Mouse (Mus musculus) ovary, postnatal 10 days (tissue): ENCODE measurements around the gene Stat5b.

Experiments used
- DNase-seq: peaks from one replicate; pipeline ENCODE4 v3.0.0; 2022; ENCODE audit warnings: low spot score

Stat5b gene

GRCm38 (mm10) chr11:100767871-100768270, 82.7 kb downstream of the Stat5b start:
- no peak for DNase-seq

- DNase-seq: no peak
Measured at GRCm38 (mm10) chr11:100766726-100767125, 83.8 kb downstream of the Stat5b start.

- no peak for DNase-seq
Measured at GRCm38 (mm10) chr11:100762831-100763230, 87.7 kb downstream of the Stat5b start, which contains the start of gene Hcrt. Gene Hcrt (minus strand): TSS chr11:100762931.

DNA sequence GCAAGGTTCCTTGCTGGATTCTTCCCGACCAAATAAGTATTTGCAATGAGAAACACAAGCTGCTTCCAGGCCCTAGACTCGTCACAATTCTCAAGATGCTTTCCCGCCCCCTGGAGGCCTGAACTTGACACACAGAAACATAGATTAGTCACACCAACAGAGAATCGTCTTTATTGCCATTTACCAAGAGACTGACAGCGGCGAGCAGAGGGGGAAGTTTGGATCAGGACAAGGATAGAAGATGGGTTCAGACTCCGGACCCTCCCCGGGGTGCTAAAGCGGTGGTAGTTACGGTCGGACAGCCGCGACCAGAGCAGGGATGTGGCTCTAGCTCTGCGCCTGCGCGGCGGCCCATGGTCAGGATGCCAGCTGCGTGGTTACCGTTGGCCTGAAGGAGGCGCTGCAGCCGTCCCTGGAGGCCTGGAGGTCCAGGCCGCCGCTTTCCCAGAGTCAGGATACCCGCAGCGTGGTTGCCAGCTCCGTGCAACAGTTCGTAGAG, 88.9 kb downstream of the Stat5b start:
- DNase-seq: peak; percentile 69

DNA sequence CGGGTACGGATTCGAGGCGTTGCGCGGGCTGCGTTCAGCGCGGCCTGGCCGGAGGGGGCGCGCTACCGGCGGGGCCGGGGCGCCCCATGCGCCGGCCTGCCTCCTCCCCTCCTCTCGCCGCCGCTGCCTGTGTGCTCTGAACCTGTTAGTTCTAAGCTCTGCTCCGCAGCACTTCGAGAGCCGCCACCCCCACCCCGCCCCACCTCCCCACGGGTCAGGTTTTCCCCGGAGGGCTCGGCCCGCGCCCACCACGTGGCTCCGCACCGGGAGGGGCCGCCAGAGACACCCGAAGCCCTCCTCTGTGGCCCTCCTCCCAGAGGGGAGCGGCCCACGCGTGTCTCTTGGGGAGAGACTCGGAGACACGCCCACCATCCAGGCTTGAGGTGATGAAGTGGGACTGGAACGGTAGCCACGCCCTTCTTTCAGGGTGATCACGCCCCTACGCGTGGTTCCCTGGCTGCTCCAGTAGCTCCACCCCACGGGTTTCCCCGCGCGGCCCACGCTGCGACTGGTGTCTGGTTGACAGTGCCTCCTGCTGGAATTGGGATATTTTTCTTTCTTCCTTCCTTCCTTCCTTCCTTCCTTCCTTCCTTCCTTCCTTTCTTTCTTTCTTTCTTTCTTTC, 90.8 kb downstream of the Stat5b start, which contains the start of gene Kcnh4:
TSS of gene Kcnh4 (minus strand) at position 332 of the 623 bp plus-strand sequence.
- no peak for DNase-seq

GRCm38 (mm10) chr11:100758707-100759610, 91.6 kb downstream of the Stat5b start:
- DNase-seq: peak; percentile 38

DNA sequence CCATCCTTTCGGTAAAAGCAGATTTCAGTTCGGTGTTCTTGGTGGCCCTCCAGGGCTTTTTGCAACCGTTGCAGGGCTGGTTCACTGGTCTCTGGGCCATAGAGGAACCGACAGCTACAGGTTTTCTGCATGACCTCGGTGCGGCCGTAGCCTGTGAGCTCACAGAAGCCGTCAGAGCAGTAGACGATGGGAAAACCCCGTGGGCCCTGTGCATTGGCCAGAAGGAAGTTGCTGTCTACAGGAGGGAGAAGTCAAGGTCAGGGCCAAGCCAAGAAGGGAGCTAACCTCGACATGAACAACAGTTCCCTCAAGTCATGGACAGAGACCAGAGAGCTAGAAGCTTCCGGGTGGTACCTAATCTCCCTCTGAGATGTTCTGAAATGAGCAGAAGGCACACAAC, 93.0 kb downstream of the Stat5b start:
- DNase-seq: no peak

GRCm38 (mm10) chr11:100756476-100756875, 94.0 kb downstream of the Stat5b start:
- no peak for DNase-seq

DNA sequence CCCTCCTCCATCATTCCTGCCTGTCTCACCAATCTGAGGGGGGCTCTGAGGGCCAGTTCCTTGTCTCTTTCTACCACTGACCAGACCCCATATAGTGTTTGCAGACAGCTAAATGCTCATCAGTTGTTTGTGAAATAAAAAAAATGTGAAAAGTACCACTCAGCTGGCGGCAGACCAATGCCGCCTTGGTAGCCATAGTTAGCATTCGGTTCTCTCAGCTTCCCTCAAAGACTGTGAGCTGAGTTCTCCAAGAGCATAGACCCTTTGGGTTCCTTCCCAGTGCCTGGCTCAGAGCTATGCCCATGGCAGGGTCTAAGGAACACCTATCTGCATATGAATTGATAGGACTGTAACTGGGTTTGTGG, 95.8 kb downstream of the Stat5b start:
- DNase-seq: no peak

DNA sequence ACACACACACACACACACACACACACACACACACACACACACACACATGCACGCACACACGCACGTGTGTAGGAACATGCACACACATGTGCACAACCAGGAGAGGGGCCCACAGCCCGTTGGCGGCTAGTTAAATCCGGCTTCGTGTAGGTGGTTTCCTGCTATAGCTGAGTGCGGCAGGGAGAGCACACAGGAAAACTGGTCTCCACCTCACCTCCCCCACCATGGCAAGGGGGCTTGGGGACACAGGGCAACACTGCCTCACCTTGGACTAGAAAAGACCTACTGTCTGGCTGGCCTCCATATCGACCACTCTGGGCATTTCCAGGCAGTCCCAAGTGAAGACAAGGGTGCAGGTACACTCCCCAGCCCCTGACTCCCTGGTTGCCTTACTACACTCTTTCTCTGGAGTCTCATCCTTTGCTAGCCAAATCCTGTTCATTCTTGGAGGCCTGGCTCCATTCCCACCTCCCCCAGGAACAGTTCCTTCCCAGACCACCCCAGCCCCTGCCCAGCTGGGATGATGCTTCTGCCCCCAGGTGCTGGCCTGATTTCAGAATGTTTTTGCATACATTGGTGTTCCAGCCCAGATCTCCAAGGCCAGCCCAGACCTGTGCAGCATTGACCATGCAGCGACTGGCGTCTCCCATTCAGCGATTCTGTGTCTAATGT, 96.4 kb downstream of the Stat5b start:
- no peak for DNase-seq

DNA sequence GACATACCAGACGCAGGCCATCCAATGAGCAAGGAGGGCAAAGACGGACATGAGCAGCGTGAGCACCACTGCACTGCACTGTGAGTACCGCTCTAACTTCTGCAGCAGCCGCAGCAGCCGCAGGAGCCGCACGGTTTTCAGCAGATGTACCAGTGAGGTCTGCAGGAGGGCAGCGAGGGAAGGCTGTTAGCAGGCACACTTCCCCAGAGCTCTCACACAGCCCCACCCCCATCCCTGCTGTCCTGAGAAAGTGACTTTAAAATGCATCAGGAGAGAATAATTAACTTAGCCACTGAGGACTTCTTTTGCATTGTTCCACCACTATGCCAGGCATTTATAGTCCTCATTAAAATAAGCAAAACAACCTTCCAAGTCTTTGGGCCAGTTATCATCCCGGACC, 98.2 kb downstream of the Stat5b start:
- no peak for DNase-seq

DNA sequence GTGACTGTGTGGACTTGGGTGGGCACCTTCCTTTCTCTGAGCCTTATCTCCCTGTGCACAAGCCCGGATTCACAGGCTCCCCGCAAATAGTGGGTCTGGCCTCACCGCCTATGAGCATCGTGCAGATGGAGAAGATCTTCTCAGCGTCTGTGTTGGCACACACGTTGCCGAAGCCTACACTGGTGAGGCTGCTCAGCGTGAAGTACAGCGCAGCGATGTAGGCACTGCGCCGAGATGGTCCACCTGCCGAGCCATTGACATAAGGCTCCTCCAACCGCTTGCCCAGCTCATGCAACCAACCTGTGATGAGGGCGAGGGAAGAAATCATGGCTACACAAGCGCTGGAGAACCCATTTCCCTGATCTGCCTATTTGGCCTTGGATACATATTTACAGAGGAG, 100.4 kb downstream of the Stat5b start:
- DNase-seq: no peak

DNA sequence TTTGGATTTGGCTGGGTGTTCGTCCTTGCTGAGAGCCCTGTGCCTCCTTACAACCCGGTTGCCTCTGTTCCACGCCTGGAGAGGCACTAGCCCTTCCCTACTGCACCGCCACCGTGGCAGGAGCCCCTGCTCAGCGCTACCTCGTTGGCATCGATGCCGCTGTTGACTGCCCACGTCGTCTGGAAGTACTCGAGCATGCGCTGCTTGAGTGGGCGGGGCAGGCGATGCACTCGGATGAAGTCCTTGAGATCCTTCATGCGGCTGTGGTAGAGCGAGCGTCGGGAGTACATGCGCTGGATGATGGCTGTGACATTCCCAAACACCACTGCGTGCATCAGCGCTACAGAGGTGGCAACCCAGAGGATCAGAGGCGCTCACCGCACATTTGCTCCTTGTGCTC, 101.1 kb downstream of the Stat5b start:
- no peak for DNase-seq

- no peak for DNase-seq
Measured at GRCm38 (mm10) chr11:100748620-100749019, 101.9 kb downstream of the Stat5b start.

DNA sequence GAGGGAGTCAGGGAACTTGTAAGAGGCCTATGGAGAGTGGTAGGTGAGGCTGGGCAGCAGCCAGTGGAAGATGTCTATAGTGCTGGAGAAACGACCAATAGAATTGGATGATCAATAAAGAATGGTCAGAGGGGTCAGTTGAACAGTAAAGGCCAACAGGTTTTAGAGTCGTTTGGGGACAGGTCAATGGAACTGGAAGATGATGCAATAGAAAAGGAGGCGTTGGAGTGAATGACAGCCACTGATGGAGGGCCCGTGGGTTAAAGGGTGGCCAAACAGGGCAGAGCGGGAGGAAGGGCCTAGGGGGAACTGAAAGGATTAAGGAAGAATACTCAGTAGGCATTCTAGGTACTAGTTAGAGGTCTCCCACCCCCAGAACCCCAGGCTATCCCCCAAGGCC, 103.4 kb downstream of the Stat5b start:
- no peak for DNase-seq

GRCm38 (mm10) chr11:100746546-100746945, 104.0 kb downstream of the Stat5b start:
- no peak for DNase-seq

DNA sequence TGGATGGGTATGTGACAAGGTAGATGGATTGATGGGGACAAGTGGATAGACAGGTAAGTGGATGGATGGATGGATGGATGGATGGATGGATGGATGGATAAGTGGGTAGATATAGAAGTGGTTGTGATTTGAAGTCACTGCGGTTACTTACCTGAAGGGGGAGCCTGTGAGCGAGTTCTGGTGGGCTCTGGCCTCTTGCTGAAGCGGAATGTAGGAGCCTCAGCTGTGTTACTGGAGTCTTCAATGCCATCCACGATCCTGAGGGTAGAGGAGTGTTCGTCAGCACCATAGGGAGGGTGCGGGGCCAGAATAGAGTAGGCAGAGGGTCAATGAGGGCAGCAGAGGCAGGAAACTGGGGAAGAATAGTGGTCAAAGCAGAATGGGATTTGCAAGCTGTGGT, 105.4 kb downstream of the Stat5b start:
- no peak for DNase-seq

GRCm38 (mm10) chr11:100741348-100741747, 109.2 kb downstream of the Stat5b start:
- no peak for DNase-seq

- DNase-seq: no peak
Measured at GRCm38 (mm10) chr11:100738749-100739148, 111.8 kb downstream of the Stat5b start.

DNA sequence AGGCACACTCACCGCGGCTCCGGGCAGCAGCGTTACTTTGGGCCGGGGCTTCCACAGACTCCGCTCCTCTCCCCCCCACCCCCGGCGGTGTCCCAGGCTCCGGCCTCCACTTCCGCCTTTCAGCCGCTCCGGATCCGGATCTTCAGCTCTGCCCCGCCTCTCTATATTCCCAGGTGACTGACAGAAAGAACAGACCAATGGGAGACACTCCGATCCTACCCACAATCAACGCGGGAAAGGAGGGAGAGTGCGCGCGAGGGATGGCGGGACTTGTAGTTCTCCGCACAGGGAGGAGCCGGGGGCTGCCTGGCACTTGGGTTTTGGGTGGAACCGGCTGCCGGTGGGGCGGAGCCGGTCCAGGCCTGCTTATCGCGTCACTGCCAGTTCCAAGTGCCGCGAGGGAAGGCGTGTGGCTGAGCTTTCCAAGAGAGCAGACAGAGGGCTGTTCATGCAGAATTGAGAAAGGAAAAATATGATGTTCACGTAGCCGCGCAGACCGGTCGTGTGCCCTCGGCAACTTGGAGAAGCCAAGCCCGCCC, 112.4 kb downstream of the Stat5b start, which contains the start of gene Rab5c:
TSS of gene Rab5c (minus strand) at position 150 of the 539 bp plus-strand sequence.
- DNase-seq: peak; percentile 92

DNA sequence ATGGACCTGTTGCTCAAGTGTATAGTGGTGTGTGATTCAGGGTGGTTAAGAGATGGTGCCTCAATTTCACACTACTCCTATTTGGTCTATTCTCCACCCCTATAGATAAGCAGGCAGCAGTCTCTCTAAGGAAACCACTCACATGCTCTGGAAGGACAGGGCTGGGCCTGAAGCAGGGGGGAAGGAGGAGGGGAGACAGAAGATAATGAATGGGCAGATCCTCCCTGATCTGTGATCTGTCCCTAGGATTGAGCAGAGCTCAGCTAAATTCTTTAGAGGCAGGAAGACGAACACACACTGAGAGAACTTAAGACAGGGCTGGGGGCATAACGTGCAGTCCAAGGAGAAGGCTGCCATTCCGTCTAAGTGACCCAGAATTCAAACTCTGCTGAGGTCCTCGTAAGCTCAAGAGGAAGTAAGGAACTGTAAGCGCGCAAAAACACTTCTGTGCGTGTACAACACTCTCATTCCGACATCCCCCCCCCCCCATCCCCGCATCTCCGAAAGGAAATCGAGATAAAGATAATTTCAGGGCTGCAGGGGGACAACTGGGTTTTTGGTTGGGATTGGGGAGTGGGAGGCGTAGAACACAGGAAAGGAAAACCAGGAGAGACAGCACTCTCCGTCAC, 113.3 kb downstream of the Stat5b start:
- DNase-seq: no peak

- DNase-seq: no peak
Measured at GRCm38 (mm10) chr11:100736746-100737080, 113.8 kb downstream of the Stat5b start.
